Mouse (Mus musculus): ENCODE data around the gene Dnase1l3.
A peak's percentile ranks its signal among the peaks of the same experiment; 100 is the strongest.

Dnase1l3 gene

GRCm38 (mm10) chr14:7994271-7994767, at the start of gene Dnase1l3:
Dnase1l3 (minus strand) TSS chr14:7994573.
- DNase-seq (ENCODE audit: inconsistent age in 2 of 2, low spot score in 1 of 2), result peak; percentile 41 to 78

DNA sequence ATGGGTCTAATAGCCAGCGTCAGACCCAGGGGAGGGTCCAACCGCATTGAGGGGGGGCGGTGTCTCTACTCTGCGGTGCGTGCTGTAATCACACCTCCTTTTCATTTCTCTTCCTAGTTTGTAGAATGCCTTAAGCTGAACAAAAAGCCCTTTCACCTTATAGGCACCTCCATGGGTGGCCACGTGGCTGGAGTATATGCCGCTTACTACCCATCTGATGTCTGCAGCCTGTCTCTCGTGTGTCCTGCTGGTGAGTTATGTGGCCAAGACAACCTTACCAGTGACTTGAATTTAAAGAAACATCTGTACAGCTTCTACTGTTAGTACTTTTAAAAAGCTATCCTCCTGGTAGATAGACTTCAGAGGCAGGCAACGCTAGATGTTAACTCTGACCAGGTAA, 48.2 kb upstream of the Dnase1l3 start:
- no peak for DNase-seq (ENCODE audit: inconsistent age in 2 of 2, low spot score in 1 of 2)

- no peak for DNase-seq (ENCODE audit: inconsistent age in 2 of 2, low spot score in 1 of 2)
Observed at GRCm38 (mm10) chr14:8042120-8042519, 47.7 kb upstream of the Dnase1l3 start.

DNA sequence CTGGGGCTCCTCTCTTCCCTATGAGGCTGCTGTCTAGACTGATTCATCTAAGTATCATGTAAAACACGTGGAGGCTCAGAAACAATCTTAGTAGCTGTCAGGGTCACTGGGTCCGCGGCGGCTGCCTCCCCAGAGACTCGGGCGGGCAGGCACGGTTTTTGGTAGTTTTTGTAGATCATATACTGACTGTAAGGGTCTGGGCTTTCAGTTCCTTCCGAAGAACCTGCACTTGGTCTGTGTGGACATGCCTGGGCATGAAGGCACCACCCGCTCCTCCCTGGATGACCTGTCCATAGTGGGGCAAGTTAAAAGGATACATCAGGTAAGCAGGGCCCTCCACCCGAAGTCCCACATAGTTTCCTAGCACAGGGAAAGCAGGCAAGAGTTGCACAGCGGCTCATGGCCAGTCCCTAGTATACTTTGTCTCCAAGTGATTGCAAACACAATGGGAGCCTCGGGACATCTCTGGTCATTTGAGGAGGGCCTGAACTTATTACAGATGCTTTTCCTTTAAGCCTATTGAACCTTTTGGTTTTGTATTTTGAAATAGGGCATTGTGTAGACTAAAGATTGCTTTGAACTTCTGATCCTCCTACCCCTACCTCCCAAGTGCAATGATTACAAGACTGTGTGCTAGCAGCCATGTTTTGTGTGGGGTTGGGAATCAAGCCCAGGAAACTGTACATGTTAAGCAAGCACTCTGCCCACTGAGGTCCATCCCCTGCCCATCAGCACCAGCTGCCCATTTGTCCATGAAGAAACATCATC, 46.7 kb upstream of the Dnase1l3 start:
- peak in 1 of 2 experiments; percentile 57 for DNase-seq (ENCODE audit: inconsistent age in 2 of 2, low spot score in 1 of 2)

DNA sequence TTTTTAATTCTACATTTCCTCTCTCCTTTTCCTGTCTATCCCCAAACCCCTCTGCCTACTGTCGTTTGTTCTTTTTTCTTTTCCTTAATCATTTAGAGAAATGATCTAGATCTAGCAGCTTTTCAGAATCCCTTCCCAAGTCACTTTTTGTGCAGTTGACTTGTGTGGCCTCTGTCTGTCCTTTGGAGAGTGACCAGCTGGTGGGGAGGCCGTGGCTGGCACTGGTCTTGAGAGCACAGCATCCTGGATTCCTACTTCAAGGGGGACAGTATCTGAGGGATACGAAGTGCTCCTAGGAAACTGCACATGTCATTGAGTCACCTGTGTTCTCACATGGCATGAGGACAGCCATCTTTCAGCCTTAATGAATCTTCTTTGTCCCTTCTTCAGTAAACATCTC, 45.8 kb upstream of the Dnase1l3 start:
- peak in 1 of 2 experiments; percentile 51 for DNase-seq (ENCODE audit: inconsistent age in 2 of 2, low spot score in 1 of 2)

DNA sequence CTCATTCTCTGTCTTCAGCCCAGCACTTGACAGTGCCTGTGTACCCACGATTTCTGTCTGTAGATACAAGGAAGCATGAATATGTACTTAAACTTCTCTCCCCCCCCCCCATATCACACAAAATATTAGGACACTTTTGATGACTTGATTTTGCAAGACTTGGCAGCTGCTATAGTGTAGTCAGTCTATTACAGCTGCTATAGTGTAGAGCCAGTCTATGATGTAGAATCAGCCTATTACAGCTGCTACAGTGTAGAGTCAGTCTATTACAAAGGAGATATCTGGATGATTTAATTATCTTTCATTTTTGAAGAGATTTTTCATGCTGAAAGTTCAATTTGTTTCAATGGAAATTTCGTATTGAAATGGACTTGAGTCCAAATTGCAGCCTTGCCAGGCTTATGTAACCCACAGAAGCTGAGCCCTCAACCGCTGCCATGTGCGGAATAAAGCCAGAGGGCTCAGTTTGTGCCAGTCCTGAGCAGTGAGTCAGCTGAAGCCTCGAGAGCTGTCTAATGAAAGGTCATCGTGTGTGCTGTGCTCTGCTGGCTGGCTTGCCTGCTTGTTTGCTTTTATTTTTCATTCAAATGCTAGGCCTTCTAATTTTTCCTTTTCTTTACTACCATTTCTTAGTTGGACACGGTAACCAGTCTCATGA, 44.5 kb upstream of the Dnase1l3 start:
- DNase-seq (ENCODE audit: inconsistent age in 2 of 2, low spot score in 1 of 2), result peak; percentile 92 to 95

DNA sequence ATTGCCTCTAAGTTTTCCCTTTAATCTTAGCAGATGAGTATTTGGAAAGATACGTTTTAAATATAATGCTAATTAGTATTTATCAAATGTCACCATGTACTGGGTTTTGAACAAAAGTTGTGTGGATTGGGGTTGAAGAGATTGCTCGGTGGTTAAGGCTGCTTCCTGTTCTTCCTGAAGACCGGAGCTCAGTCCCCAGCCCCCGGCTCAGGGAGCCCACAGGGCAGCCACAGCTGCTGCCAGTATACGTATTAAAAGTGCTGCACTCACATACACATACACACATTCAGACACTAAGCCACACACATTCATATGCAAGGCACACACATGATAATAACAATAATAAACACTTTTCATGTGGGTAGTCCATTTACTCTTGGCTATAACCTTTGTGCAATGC, 43.8 kb upstream of the Dnase1l3 start:
- no peak for DNase-seq (ENCODE audit: inconsistent age in 2 of 2, low spot score in 1 of 2)

- peak in 1 of 2 experiments; percentile 32 for DNase-seq (ENCODE audit: inconsistent age in 2 of 2, low spot score in 1 of 2)
Observed at GRCm38 (mm10) chr14:8036406-8036805, 42.0 kb upstream of the Dnase1l3 start.

DNA sequence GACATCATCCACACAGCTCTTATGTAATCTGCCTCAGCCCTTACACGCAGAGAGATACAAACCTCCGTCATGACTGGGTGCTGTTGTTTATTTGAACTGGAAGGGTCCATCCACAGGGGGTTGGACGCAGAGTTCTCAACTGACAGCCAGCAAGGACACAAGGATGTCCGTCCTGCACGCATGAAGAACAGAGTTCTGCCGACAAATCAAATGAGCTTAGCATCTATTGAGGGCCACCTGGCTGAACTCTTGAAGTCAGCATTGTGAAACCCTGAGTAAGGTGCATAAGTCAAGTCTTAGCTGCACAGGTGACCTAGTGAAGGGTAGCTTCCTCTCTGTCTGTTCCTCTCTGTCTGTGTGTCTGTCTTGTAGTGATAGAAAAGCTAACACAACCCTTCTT, 41.6 kb upstream of the Dnase1l3 start:
- peak in 1 of 2 experiments; percentile 31 for DNase-seq (ENCODE audit: inconsistent age in 2 of 2, low spot score in 1 of 2)

- DNase-seq (ENCODE audit: inconsistent age in 2 of 2, low spot score in 1 of 2), result peak in 1 of 2 experiments; percentile 60
Observed at GRCm38 (mm10) chr14:8034561-8034960, 40.2 kb upstream of the Dnase1l3 start.

- DNase-seq (ENCODE audit: inconsistent age in 2 of 2, low spot score in 1 of 2), result peak; percentile 85 to 90
Observed at GRCm38 (mm10) chr14:8032087-8032944, 37.9 kb upstream of the Dnase1l3 start.

DNA sequence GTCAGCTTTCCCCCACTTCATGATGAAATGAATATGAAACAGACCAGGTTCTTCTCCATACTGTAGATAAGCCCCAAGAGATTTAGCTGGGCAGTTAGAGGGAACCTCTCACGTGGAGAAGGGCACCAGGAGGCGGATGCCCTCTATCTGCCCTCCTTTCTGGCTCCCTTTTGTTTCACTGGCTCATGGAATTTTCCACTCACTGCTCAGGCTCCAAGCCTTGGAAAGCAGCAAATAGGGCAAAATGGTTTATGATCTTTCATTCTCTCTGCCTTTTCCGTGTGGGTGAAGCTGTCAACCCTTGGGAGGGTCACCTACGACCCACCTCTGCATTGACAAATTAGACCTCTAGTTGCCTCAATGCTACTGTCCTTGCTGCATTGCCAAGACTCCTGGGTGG, 36.2 kb upstream of the Dnase1l3 start:
- peak; percentile 68 to 89 for DNase-seq (ENCODE audit: inconsistent age in 2 of 2, low spot score in 1 of 2)

GRCm38 (mm10) chr14:8029752-8030151, 35.4 kb upstream of the Dnase1l3 start:
- DNase-seq (ENCODE audit: inconsistent age in 2 of 2, low spot score in 1 of 2), result peak in 1 of 2 experiments; percentile 57

DNA sequence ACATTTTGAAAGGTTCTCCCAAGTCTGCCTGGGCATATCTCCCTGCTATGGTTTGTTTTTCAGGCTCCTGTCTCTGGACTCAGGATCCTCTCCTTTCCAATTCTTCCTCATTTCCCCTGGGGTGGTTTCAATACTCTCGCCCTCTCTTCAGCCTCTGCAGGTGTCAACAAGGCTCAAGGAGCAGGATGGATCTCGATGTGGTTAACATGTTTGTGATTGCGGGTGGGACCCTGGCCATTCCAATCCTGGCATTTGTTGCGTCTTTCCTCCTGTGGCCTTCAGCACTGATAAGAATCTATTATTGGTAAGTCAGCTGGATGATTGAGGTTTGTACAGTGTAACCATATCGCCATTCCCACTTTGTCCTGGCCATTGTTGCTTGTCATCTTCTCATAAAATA, 33.7 kb upstream of the Dnase1l3 start:
- peak in 1 of 2 experiments; percentile 73 for DNase-seq (ENCODE audit: inconsistent age in 2 of 2, low spot score in 1 of 2)

- peak in 1 of 2 experiments; percentile 68 for DNase-seq (ENCODE audit: inconsistent age in 2 of 2, low spot score in 1 of 2)
Observed at GRCm38 (mm10) chr14:8026769-8027531, 32.6 kb upstream of the Dnase1l3 start.

GRCm38 (mm10) chr14:8024936-8025335, 30.6 kb upstream of the Dnase1l3 start:
- no peak for DNase-seq (ENCODE audit: inconsistent age in 2 of 2, low spot score in 1 of 2)

DNA sequence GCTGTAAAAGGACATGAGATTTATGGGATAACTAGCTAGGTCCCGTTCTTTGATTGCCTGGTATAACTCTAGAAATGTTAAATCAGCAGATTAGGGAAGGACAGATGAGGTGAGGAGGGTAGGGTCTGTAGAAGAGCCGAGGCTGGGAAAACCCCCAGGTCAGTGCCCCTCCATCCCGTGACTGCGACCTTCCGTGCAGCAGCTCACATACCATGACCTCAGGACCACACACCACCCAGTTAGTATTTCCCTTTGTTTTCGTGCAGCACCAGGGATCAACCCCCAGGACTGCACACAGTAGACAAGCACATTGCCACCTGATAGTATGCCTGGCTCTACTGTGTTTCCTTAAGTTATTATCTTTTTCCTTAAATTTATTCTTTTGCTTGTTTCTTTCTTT, 30.1 kb upstream of the Dnase1l3 start:
- DNase-seq (ENCODE audit: inconsistent age in 2 of 2, low spot score in 1 of 2), result no peak

- DNase-seq (ENCODE audit: inconsistent age in 2 of 2, low spot score in 1 of 2), result no peak
Observed at GRCm38 (mm10) chr14:8020546-8020945, 26.2 kb upstream of the Dnase1l3 start.

- no peak for DNase-seq (ENCODE audit: inconsistent age in 2 of 2, low spot score in 1 of 2)
Observed at GRCm38 (mm10) chr14:8020011-8020410, 25.6 kb upstream of the Dnase1l3 start.

- DNase-seq (ENCODE audit: inconsistent age in 2 of 2, low spot score in 1 of 2), result peak in 1 of 2 experiments; percentile 46
Observed at GRCm38 (mm10) chr14:8016951-8017350, 22.6 kb upstream of the Dnase1l3 start.

Data from adrenal gland, adult (tissue).